Mouse (Mus musculus) monocyte, adult 5-6 weeks (primary cell): Measurements from ENCODE around the gene Dhx15. TPM values are rescaled to one million over a fixed set of nuclear protein-coding genes. Genes with fewer than 3 reads are reported as not detected.
A peak's percentile ranks its signal among the peaks of the same experiment; 100 is the strongest.

ENCODE experiments used
- ATAC-seq: fragments of 153-309, 156-312 bp; replicated peaks from 2 replicates; pipeline ENCODE4 v1.8.0; 2017; ENCODE audit warnings: mild to moderate bottlenecking; ENCODE audit not compliant: low TSS enrichment, insufficient number of reproducible peaks, severe bottlenecking, poor library complexity, low FRiP score
- total RNA-seq: library from RNA; stranded (forward); fragments of 200-1000, 200-491, 200-594 nt; gene quantifications from 3 replicates; pipeline ENCODE4 v1.2.3, GENCODE M21; 2017

The Dhx15 gene
- total RNA-seq, 1 experiment from 2014 or later: 362 TPM

DNA sequence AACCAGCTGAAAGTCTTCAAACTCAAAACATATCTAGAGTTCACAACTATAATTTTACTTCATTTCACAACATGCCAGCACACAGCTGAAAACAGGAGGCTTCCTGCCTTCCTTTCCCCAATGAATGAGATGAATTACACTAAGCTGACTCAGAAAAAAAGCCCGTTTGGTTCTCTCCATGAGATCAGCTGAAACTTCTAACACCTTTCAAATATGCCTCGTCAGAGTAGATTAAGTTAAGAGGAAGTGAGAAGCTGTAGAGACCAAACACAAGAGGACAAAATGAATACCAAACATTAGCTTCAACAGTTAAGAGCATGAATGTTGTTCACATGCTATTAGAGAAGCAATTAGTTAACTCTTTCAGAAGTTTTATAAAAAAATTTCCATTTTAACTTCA, 21.8 kb downstream of the Dhx15 start:
- no peak for ATAC-seq

- ATAC-seq: no peak
These were observed 41.2 kb downstream of the Dhx15 start for GRCm38 (mm10) chr5:52149138-52149537.

GRCm38 (mm10) chr5:52147141-52147540, 43.2 kb downstream of the Dhx15 start:
- ATAC-seq: no peak

GRCm38 (mm10) chr5:52145684-52146083, 44.6 kb downstream of the Dhx15 start:
- ATAC-seq: peak; percentile 86

- peak; percentile 49 for ATAC-seq
These were observed 48.4 kb downstream of the Dhx15 start for GRCm38 (mm10) chr5:52141936-52142335.

DNA sequence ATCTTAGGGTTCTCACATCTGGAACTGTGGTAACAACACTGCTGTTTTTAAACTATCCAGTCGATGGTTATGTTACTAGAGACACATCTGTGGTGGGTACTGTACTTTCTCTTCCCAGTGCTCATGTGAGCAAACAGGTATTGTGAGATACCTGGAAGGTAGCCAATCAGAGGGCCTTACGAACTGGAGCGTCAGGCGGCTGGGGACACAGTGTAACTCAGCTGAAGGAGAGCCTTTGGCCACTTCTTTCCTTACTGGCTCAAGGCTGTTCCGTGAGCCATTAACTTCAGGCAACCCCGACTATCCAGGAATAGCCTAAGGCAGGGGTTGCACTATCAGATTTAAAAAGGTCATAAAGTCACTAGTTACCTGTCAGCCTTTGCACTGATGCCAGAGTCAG, 51.5 kb downstream of the Dhx15 start:
- ATAC-seq: no peak

DNA sequence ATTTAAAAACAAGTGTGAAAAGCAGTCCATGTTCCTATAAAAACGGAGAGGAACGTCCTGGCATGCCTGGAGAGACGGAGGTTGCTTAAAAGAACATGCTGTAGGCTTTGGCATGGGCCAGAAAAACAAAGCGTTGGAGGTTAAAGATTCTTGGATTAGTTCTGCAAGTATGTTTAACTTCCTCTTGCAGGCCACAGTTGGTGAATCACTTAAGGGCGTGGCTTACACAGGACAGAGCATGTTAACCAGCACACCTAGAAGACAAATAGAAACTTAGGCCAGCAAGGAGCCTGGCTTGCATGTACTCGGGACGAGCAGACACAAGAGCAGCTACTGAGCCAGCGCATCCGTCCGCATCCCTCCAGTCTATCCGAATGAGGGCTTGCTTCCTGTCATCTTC, 52.2 kb downstream of the Dhx15 start:
- peak; percentile 59 for ATAC-seq

DNA sequence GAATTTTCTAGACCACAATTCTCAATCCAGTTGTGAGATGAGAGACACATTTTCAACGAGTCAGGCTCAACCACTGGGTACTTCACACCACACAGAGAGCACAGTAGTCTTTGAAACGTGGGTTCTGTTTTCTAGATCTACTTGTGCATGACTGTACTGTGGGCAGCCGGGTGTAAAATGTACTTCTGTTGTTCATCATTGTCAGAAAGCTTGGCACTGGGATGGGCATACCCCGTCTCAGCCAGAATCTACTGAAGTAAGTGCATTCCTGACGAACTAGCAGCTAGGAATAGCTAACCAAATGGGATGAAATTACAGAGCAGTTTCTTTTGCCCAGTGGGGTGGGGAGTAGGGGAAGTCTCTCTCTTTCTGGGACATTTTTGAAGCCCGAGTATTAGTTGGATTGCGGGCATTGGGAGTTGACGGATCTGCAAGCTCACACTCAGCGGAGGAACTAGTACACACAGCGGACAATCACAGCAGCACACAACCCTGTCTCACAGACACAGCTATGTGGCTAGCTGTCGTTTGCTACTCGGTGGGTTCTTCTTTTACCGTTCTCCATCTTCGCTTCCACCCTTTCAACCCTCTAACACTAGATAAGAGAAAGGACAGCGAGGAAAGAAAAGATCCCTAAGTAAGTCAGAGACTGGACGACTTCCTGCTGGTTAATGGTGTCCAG, 54.7 kb downstream of the Dhx15 start:
- ATAC-seq: no peak

DNA sequence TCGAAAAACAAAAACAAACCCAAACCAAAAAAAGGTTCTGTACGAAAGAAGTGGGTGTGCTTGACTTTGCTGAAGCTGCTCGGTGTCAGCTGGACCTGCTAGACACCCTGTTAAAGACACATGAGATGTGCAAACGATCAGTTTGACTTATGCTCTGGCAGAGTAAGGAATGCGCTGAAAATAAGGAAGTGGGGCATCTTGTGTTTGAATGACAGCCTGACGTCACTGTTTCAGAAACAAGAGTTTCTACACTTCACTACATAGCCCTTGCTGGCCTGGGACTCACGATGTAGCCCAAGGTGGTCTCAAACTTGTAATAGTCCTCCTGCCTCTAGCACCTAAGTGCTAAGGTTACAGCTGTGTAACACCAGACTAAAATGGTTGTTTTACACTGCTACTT, 57.5 kb downstream of the Dhx15 start:
- ATAC-seq: peak; percentile 44; the same call in 1 of the 2 replicates

DNA sequence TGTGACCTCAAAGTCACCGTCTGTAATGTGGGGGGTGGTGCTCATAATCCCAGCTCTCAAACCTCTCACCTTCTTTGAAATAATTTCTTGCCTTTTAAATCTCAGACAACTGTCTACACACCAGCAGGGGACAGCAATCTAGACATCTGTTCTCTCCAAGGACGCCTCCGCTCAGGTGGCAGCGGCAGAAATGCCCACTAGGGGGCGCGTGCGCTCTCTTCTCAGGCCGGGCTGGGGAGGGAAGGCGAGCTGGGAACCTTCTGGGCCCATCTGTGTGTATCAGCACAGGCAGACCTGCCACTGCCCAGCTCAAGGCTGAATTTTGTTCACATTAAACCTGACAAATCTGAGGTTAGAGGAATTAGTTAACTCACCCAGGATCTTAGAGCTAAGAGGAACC, 58.2 kb downstream of the Dhx15 start:
- 0 out of 2 replicates have a peak, but pooled peaks have one; percentile 33 for ATAC-seq

- no peak for ATAC-seq
These were observed 58.9 kb downstream of the Dhx15 start for GRCm38 (mm10) chr5:52131389-52131788.

DNA sequence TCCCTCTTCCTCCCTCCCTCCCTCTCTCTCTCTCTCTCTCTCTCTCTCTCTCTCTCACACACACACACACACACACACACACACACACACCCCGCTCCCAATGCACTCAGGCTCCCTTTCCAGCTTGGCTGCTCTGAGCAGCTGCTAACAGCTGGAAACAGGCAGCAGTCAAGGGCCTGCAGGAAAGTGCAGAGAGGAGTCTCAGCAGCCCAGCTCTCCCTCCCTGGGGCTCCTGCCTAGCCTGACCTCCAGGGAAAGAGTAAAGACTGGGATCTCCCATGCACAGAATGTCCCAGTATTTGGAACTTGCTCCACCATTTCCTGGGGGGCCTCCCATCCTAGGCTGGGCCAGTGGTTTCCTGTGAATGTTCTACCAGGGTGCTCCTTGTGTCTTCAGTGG, 59.8 kb downstream of the Dhx15 start:
- ATAC-seq: no peak

DNA sequence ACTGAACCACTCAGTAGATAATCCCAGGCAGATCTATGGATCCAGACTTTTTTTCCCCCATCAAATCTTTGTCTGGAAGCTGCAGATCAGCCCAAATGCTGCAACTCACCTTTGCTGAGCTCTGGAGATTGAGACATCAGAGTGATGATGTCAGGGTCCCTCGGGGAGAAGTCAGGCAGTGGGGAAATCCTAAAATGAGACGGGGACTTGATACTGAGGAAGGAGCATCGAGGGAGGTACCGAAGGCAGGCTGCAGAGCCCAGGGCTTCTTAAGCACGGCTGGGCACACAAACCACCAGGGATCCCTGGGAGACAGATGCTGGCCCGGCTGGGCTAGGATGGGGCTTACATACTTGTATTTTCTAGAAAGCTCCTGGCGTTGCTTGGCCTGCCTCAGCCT, 64.1 kb downstream of the Dhx15 start:
- no peak for ATAC-seq

GRCm38 (mm10) chr5:52125854-52126253, 64.5 kb downstream of the Dhx15 start:
- ATAC-seq: no peak

DNA sequence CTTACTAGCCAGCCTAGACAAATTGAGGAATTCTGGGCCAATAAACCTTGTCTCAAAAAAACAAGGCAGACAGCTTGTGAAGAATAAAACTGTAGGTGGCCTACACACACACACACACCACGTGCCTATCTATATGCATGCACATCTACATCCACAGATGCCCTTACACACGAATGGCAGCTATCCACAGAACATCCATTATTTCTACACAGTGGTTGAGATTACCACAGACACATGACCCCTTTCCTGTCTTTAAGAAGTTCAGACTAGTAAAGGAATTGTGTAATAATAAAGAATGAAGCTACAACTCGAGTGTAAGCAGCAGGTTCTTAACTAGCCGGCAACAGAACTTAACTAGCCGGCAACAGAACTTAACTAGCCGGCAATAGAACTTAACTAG, 68.2 kb downstream of the Dhx15 start:
- ATAC-seq: no peak

- no peak for ATAC-seq
These were observed 70.5 kb downstream of the Dhx15 start for GRCm38 (mm10) chr5:52119822-52120221.

GRCm38 (mm10) chr5:52119192-52119591, 71.1 kb downstream of the Dhx15 start:
- peak; percentile 64 for ATAC-seq

DNA sequence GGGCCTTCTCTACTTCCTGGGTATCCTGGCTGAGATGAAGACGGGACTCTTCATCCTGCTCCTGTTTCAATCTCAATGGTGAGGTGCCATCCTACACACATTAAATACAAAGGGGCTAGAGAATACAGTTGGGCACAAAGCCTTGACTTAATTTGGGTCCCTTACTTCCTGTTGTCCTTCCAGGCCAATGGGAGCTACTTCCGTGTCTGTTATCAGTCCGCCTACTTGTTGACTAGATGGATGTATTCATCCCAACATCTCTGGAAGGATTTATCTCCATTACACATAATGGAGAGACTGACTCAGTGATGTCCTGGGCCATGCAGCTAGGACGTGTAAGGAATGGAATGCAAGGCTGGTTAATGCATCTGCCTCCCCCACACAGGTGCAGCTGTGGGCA, 72.5 kb downstream of the Dhx15 start:
- ATAC-seq: no peak

DNA sequence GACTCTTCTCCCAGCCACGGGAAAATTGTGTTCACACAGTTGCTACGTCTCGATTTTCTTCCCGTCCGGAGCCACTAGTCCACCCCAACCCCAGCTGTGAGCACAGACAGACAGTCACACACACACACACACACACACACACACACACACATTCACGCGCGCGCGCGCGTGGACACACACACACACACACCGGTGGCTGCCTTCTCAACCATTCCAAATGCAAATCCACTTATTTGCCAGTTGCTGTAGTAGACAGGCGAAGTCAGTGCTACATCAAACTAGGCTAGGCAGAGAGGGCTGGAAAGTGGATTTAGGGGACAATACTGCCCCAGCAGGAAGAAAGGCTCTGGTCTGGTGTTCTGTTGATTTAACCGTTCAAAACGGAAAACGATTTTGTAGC, 73.9 kb downstream of the Dhx15 start:
- no peak for ATAC-seq

DNA sequence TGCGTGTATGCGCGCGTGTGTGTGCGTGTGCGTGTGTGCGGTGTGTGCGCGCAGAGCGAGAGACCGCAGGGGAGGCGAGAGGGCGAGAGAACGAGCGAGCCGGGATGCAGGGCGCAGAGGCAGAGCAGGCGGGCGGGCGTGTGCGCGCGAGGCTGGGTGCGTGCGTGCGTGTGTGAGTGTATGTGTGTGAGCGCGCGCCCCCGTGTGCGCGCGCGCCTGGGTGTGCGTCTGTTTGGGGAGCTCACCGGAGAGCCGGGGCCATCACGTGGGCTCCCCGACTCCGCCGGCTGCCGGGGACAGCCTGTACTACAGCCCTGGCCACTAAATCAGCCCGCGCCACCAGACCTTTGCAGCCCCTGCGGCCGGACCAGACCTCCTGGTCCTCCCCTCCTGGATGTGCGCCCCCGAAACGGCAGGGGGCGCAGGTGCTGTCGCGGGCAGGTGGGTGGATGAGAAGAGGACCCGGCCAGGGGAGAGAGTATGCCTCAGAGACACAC, 74.4 kb downstream of the Dhx15 start:
- peak; percentile 23; the same call in 1 of the 2 replicates for ATAC-seq
